Mouse (Mus musculus) limb, embryonic 14.5 days (tissue): Measurements from ENCODE around the gene Thap3. TPM values are rescaled to one million over a fixed set of nuclear protein-coding genes. Genes with fewer than 3 reads are reported as not detected.
"Not testable (repeated sequence)": the region's sequence is repeated elsewhere in the genome, so short reads cannot be mapped to it uniquely, and the experiment has no call there.

Experiments used
- ATAC-seq: fragments of 200-750 bp; cut with Nextera tagmentation; 2 replicates; pipeline ENCODE4 v1.8.0; 2017; ENCODE audit warnings: low read depth, moderate number of reproducible peaks, moderate TSS enrichment; ENCODE audit not compliant: low FRiP score
- DNase-seq: peaks from one replicate; pipeline ENCODE4 v3.0.0-alpha.2; 2015; ENCODE audit warnings: low spot score
- H3K27ac ChIP-seq: fragments of 300-500 bp; sonication (generic); replicated peaks from 2 replicates; pipeline ENCODE4 v1.5.1; 2014; ENCODE audit warnings: low read depth, mild to moderate bottlenecking, low read length, moderate library complexity, mixed read lengths
- H3K27me3 ChIP-seq: fragments of 300-500 bp; sonication (generic); 2 replicates; pipeline ENCODE4 v1.6.1; 2014; ENCODE audit warnings: low read length, mixed read lengths; ENCODE audit not compliant: control insufficient read depth, insufficient read depth
- H3K36me3 ChIP-seq: fragments of 300-500 bp; sonication (generic); 2 replicates; pipeline ENCODE4 v1.6.1; 2014; ENCODE audit warnings: mild to moderate bottlenecking, low read length, moderate library complexity, mixed read lengths; ENCODE audit not compliant: control insufficient read depth, insufficient read depth
- H3K4me1 ChIP-seq: fragments of 300-500 bp; sonication (generic); 2 replicates; pipeline ENCODE4 v1.6.1; 2014; ENCODE audit warnings: antibody characterized with exemption, low read length, mixed read lengths; ENCODE audit not compliant: control insufficient read depth, insufficient read depth
- H3K4me2 ChIP-seq: fragments of 300-500 bp; sonication (generic); replicated peaks from 2 replicates; pipeline ENCODE4 v1.6.1; 2014; ENCODE audit warnings: low read depth, mild to moderate bottlenecking, low read length, moderate library complexity; ENCODE audit not compliant: severe bottlenecking
- H3K4me3 ChIP-seq: fragments of 300-500 bp; sonication (generic); replicated peaks from 2 replicates; pipeline ENCODE4 v1.5.1; 2014; ENCODE audit warnings: low read length
- H3K9ac ChIP-seq: fragments of 300-500 bp; sonication (generic); 2 replicates; pipeline ENCODE4 v1.6.1; 2014; ENCODE audit warnings: mild to moderate bottlenecking, low read depth, low read length, moderate library complexity; ENCODE audit not compliant: severe bottlenecking
- H3K9me3 ChIP-seq: fragments of 300-500 bp; sonication (generic); 2 replicates; pipeline ENCODE4 v1.6.1; 2016; ENCODE audit warnings: low read length; ENCODE audit not compliant: control insufficient read depth
- POLR2A ChIP-seq: fragments of 200-500 bp; IDR thresholded peaks from 2 replicates; pipeline ENCODE4 v1.8.0; 2012; ENCODE audit warnings: inconsistent platforms, mild to moderate bottlenecking, moderate library complexity, borderline replicate concordance; ENCODE audit not compliant: insufficient read depth, insufficient read length; ENCODE audit errors: extremely low read depth
- WGBS: fragments of 180-500 bp; shearing (Covaris S2); extraction: QIAGEN DNeasy Blood & Tissue Kit; methylation state at CpG from one replicate; pipeline ENCODE4 v1.1.7; 2014; 5-methylcytosine and 5-hydroxymethylcytosine counted together
- polyA plus RNA-seq, 2 experiments: library from polyadenylated mRNA; depleted of rRNA in 1 of 2; stranded (reverse) in 1 of 2; unstranded in 1 of 2; fragments of >200 nt; fragmentation: Nextera tagmentation in 1 of 2; extraction: Ambion mirVana in 1 of 2; gene quantifications; 2 replicates each; pipeline versions ENCODE4 v1.2.1 to v1.2.3; 2012 to 2014

Gene Thap3
- 60.6 and 61.6 TPM in 2 replicates for polyA plus RNA-seq (2012; rRNA removed)
- polyA plus RNA-seq (2014; fragmentation: Nextera tagmentation; extraction: Ambion mirVana), result 36.1 and 37.5 TPM in 2 replicates

DNA sequence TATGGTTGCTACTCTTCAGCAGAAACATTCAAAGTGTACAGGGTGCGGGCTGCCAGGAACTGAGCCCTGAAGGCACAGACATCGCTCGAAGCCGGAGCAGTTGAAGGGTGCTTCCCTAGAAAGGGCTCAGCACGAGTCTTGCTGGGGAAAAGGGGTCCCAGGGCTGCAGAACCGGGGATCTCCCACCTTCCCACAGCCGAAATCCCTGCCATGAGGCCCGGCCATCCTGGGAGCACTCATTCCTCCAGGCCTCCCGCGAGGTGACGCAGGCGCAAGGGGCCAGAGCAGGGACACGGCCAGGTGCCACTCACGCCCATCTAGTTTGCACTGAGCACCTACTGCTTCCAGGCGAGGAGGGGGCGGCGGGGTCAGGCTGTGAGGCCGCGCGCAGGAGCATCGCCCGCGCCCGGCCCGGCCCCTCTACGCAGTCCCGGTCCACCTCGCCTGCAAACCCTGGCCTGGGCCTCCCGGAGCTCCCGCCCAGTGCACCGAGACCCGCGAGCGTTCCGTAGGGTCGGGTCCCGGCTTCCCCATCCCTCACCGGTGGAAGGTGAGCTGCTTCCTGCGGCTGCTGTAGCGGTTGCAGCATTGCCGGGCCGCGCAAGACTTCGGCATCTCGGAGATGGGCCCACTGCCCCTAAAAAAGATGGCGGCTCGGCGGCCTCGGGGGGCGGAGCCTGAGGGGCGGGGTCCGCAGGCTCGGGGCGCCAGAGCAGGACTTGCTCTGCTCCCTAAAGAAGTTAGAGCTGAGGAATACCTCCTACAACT lies at the start of gene Thap3:
Gene Thap3, minus strand, starts transcription at position 656 of the 768 bp plus-strand sequence.
- 1% methylated on average over 39 of the region's 54 CpGs for WGBS

DNA sequence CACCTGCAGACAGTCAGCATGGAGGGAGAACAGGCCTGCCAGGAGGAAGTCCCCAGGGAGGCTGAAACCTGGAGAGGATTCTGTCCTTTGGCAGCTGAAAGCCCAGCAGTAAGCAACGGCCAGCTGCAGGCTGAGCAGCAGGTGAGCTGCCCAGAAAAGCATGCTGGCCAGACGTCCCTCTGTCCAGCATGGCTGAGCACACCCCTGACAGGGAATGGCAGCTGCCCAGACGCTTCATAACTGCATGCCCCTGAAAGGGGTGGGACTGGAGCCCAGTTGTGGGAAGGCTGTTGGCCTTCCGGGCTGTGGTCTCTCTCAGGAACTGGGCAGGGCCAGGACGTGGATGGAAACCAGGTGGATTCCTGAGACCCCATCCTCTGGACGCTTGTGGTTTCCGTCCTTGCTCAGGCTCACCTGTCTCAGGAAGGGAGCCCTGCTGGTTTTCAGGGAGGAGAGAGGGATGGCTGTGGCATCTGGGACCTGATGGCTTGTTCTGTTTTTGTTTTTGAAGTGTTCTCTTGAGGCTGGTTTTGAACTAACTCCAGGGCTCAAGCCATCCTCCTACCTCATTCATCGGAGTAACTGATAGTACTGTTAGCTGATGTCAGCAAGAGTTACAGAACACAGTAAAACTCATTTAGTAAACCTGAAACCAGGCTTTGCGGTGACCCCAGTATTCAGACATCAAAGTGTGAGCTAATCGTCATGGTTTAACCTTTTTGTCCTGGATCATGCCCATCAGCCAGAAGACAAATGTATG lies 49.6 kb upstream of the Thap3 start, which contains the start of gene Tas1r1:
Gene Tas1r1, minus strand, starts transcription at position 344 of the 760 bp plus-strand sequence.
- no peak for TF ChIP-seq POLR2A
- peak within 1 kb of the TSS; percentile 98 for H3K4me3 ChIP-seq
- peak within 1 kb of the TSS; percentile 85 for H3K9ac ChIP-seq
- H3K27ac ChIP-seq, result no peak within 1 kb of the TSS
- ATAC-seq (peak; percentile 41; the same call in 1 of the 2 replicates), DNase-seq (peak; percentile 16)
- no peaks in the 10 kb centered on the region for H3K9me3 ChIP-seq
- H3K4me1 ChIP-seq, result peaks cover 9% of the 10 kb centered on the region
- H3K27me3 ChIP-seq, result no peaks in the 10 kb centered on the region
- peaks cover 26% of the 10 kb centered on the region for H3K36me3 ChIP-seq
- WGBS, result 45% methylated on average over 10 of the region's 10 CpGs
- peak within 1 kb of the TSS; percentile 81 for H3K4me2 ChIP-seq

More for the DNA sequence above, at the start of gene Thap3:
- Histone ChIP-seq H3K27ac (peak within 1 kb of the TSS; percentile 90), H3K4me1 (peaks cover 7% of the 10 kb centered on the region; the same call in 1 of the 2 replicates), H3K4me2 (peak within 1 kb of the TSS; percentile 84), H3K9me3 (no peaks in the 10 kb centered on the region), H3K9ac (peak within 1 kb of the TSS; percentile 90), H3K36me3 (peaks cover 54% of the 10 kb centered on the region), H3K27me3 (no peaks in the 10 kb centered on the region), H3K4me3 (peak within 1 kb of the TSS; percentile 92)
- peak; percentile 65 for DNase-seq
- TF ChIP-seq POLR2A, result peak; percentile 53; the same call in 1 of the 2 replicates
- ATAC-seq, result peak; percentile 84

DNA sequence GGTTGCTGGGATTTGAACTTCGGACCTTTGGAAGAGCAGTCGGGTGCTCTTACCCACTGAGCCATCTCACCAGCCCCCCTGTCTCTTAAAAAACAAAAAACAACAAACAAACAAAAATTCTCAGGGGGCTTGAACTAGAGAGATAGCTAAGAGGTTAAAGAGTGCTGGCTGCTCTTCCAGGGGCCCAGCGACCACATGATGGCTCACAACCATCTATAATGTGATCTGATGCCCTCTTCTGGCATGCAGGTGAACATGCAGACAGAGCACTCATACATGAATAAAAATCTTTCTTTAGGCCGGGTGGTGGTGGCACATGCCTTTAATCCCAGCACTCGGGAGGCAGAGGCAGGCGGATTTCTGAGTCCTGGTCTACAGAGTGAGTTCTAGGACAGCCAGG lies 47.7 kb upstream of the Thap3 start:
- not testable (repeated sequence) for H3K9me3 ChIP-seq, H3K4me1 ChIP-seq, H3K9ac ChIP-seq, H3K27me3 ChIP-seq, DNase-seq, H3K4me3 ChIP-seq, ATAC-seq, H3K4me2 ChIP-seq, H3K36me3 ChIP-seq, H3K27ac ChIP-seq
- 88% methylated on average over 6 of the region's 6 CpGs for whole genome bisulfite sequencing

DNA sequence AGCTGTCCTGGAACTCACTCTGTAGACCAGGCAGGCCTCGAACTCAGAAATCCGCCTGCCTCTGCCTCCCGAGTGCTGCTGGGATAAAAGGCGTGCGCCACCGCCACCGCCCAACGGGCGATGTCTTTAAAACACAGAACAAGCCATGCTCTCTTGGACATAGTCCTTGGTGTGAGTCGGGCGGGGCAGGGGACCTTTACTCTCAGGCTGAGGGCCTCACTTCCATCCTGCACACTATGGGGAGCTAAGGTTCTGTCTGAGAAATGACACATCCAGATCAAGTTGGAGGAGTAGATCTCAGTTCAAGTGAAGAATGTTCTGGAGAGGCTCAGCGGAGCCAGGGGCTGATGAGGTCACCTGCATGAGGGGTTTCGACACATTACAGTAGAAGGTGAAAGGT lies 44.1 kb upstream of the Thap3 start:
- Histone ChIP-seq H3K27me3 (no peaks in the 10 kb centered on the region), H3K9me3 (no peaks in the 10 kb centered on the region), H3K4me1 (peaks cover 9% of the 10 kb centered on the region), H3K36me3 (no peaks in the 10 kb centered on the region), H3K4me2 (no peak overlapping the region), H3K27ac (no peak overlapping the region), H3K4me3 (no peak overlapping the region), H3K9ac (no peak overlapping the region)
- TF ChIP-seq POLR2A, result no peak
- WGBS, result 91% methylated on average over 13 of the region's 13 CpGs
- no peak for ATAC-seq
- DNase-seq, result no peak

DNA sequence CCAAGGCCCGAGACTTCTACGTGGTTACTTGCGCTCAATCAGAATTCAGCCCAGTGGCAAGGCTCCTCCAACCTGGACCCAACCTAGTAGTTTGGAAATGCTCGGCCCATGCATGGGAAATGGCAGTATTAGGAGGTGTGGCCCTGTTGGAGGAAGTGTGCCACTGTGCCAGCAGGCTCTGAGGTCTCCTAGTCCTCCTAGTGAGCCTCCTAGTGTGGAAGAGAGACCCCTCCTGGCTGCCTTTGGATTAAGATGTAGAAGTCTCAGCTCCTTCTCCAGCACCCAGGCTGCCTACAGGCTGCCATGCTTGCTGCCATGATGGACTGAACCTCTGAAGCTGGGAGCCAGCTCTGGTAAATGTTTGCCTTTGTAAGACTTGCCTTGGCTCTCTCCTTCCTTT lies 41.2 kb upstream of the Thap3 start:
- Histone ChIP-seq H3K27me3 (no peaks in the 10 kb centered on the region), H3K4me2 (no peak overlapping the region), H3K9me3 (no peaks in the 10 kb centered on the region), H3K36me3 (no peaks in the 10 kb centered on the region), H3K9ac (peak overlapping the region; percentile 34; the same call in 1 of the 2 replicates), H3K27ac (no peak overlapping the region), H3K4me3 (no peak overlapping the region), H3K4me1 (peaks cover 26% of the 10 kb centered on the region)
- DNase-seq (peak; percentile 23), ATAC-seq (no peak)
- TF ChIP-seq POLR2A, result no peak
- WGBS, result 59% methylated on average over 4 of the region's 4 CpGs
